Comparison of ENCODE assay signal across 11 mouse cellular contexts in genomic region chr15:56820977-56821579, GRCm38 (mm10).
"Had no signal": no experiment of that assay in that cellular context is flagged by ENCODE, and none has a peak within 500 bp of the region (broad histone marks: within the 10 kb centered on the region; RNA-seq: fewer than 3 reads in every experiment).

No protein-coding gene starts in this region.

- DNase-seq: kidney, adult 8-10 months; kidney, postnatal 25 days; layer of hippocampus, postnatal 36 days; liver; liver, embryonic 13.5 days; liver, postnatal 0 days; spleen, adult 18-20 months; thymus, postnatal 36 days had no signal

- H3K4me1 ChIP-seq: limb, embryonic 12.5 days; liver, embryonic 13.5 days had no signal

- H3K9ac ChIP-seq: limb, embryonic 12.5 days; liver, embryonic 13.5 days; liver, postnatal 0 days; lung, embryonic 15.5 days had no signal

- H3K4me2 ChIP-seq: limb, embryonic 12.5 days; liver, embryonic 13.5 days; lung, embryonic 15.5 days had no signal

- H3K36me3 ChIP-seq: limb, embryonic 12.5 days; liver, embryonic 13.5 days; lung, embryonic 15.5 days had no signal

- H3K27ac ChIP-seq: limb, embryonic 12.5 days; liver, embryonic 13.5 days had no signal

- H3K27me3 ChIP-seq: limb, embryonic 12.5 days; liver, embryonic 13.5 days; lung, embryonic 15.5 days had no signal

- ATAC-seq: intestine, postnatal 0 days; liver, postnatal 0 days had no signal

- H3K4me3 ChIP-seq: limb, embryonic 12.5 days; liver, embryonic 13.5 days; lung, embryonic 15.5 days had no signal

- H3K9me3 ChIP-seq: limb, embryonic 12.5 days; liver, embryonic 13.5 days; lung, embryonic 15.5 days had no signal
